Mouse (Mus musculus) intestine, embryonic 15.5 days (tissue): Measurements from ENCODE around the gene Slit3. TPM values are rescaled to one million over a fixed set of nuclear protein-coding genes. Genes with fewer than 3 reads are reported as not detected.

Experiments used
- ATAC-seq: fragments of 200-750 bp; cut with Nextera tagmentation; 2 replicates; pipeline ENCODE4 v1.8.0; 2017; ENCODE audit warnings: moderate TSS enrichment, moderate library complexity
- H3K27ac ChIP-seq: fragments of 300-500 bp; sonication (generic); 2 replicates; pipeline ENCODE4 v1.5.1; 2015; ENCODE audit warnings: mild to moderate bottlenecking, inconsistent platforms
- H3K27me3 ChIP-seq: fragments of 300-500 bp; sonication (generic); replicated peaks from 2 replicates; pipeline ENCODE4 v1.6.1; 2015; ENCODE audit warnings: inconsistent platforms
- H3K36me3 ChIP-seq: fragments of 300-500 bp; sonication (generic); 2 replicates; pipeline ENCODE4 v1.6.1; 2015; ENCODE audit warnings: inconsistent platforms
- H3K4me1 ChIP-seq: fragments of 300-500 bp; sonication (generic); replicated peaks from 2 replicates; pipeline ENCODE4 v1.6.1; 2015; ENCODE audit warnings: inconsistent platforms
- H3K4me2 ChIP-seq: fragments of 300-500 bp; sonication (generic); replicated peaks from 2 replicates; pipeline ENCODE4 v1.6.1; 2015; ENCODE audit warnings: mild to moderate bottlenecking, inconsistent platforms
- H3K4me3 ChIP-seq: fragments of 300-500 bp; sonication (generic); replicated peaks from 2 replicates; pipeline ENCODE4 v1.5.1; 2015; ENCODE audit warnings: inconsistent platforms
- H3K9ac ChIP-seq: fragments of 300-500 bp; sonication (generic); 2 replicates; pipeline ENCODE4 v1.6.1; 2015; ENCODE audit warnings: inconsistent platforms
- H3K9me3 ChIP-seq: fragments of 300-500 bp; sonication (generic); 2 replicates; pipeline ENCODE4 v1.6.1; 2016; ENCODE audit warnings: inconsistent platforms
- WGBS: fragments of 180-500 bp; shearing (Covaris S2); methylation state at CpG from one replicate; pipeline ENCODE4 v1.1.7; 2015; 5-methylcytosine and 5-hydroxymethylcytosine counted together
- polyA plus RNA-seq: library from polyadenylated mRNA; unstranded; fragments of >200 nt; fragmentation: Nextera tagmentation; extraction: Ambion mirVana; gene quantifications from 2 replicates; pipeline ENCODE4 v1.2.1, GENCODE M21; 2015

Gene Slit3
- polyA plus RNA-seq, 1 experiment from 2014 or later, result 15.9 TPM

- Histone ChIP-seq H3K36me3 (no peaks in the 10 kb centered on the region), H3K9ac (no peak overlapping the region), H3K4me1 (0 out of 2 replicates have a peak, but pooled peaks cover 5% of the 10 kb centered on the region), H3K9me3 (no peaks in the 10 kb centered on the region), H3K4me3 (no peak overlapping the region), H3K27ac (no peak overlapping the region), H3K27me3 (no peaks in the 10 kb centered on the region), H3K4me2 (no peak overlapping the region)
- 60% methylated on average over 7 of the region's 7 CpGs for WGBS
- ATAC-seq, result no peak
Measured at GRCm38 (mm10) chr11:35379407-35379806, 258.4 kb downstream of the Slit3 start.

- Histone ChIP-seq H3K27ac (no peak overlapping the region), H3K4me1 (peaks cover 8% of the 10 kb centered on the region; the same call in 1 of the 2 replicates), H3K9ac (no peak overlapping the region), H3K9me3 (no peaks in the 10 kb centered on the region), H3K27me3 (no peaks in the 10 kb centered on the region), H3K4me2 (no peak overlapping the region), H3K4me3 (no peak overlapping the region), H3K36me3 (no peaks in the 10 kb centered on the region)
- no peak for ATAC-seq
- 94% methylated on average over 1 of the region's 1 CpGs for WGBS
Measured at GRCm38 (mm10) chr11:35380766-35381165, 259.7 kb downstream of the Slit3 start.

GRCm38 (mm10) chr11:35385444-35385843 lies 264.4 kb downstream of the Slit3 start:
- Histone ChIP-seq H3K4me2 (no peak overlapping the region), H3K27me3 (no peaks in the 10 kb centered on the region), H3K9me3 (no peaks in the 10 kb centered on the region), H3K27ac (no peak overlapping the region), H3K9ac (no peak overlapping the region), H3K36me3 (no peaks in the 10 kb centered on the region), H3K4me3 (no peak overlapping the region), H3K4me1 (peaks cover 8% of the 10 kb centered on the region; the same call in 1 of the 2 replicates)
- whole genome bisulfite sequencing, result 23% methylated on average over 3 of the region's 3 CpGs
- ATAC-seq, result no peak

GRCm38 (mm10) chr11:35387826-35388225 lies 266.8 kb downstream of the Slit3 start:
- peaks cover 11% of the 10 kb centered on the region; the same call in 1 of the 2 replicates for H3K4me1 ChIP-seq
- no peak overlapping the region for H3K4me3 ChIP-seq
- no peak overlapping the region for H3K4me2 ChIP-seq
- H3K27ac ChIP-seq, result no peak overlapping the region
- H3K27me3 ChIP-seq, result no peaks in the 10 kb centered on the region
- no peak for ATAC-seq
- H3K9ac ChIP-seq, result no peak overlapping the region
- H3K9me3 ChIP-seq, result no peaks in the 10 kb centered on the region
- H3K36me3 ChIP-seq, result no peaks in the 10 kb centered on the region
- 79% methylated on average over 10 of the region's 10 CpGs for WGBS

GRCm38 (mm10) chr11:35388471-35388870 lies 267.4 kb downstream of the Slit3 start:
- no peak for ATAC-seq
- H3K36me3 ChIP-seq, result no peaks in the 10 kb centered on the region
- H3K4me1 ChIP-seq, result peaks cover 12% of the 10 kb centered on the region; the same call in 1 of the 2 replicates
- 78% methylated on average over 12 of the region's 12 CpGs for WGBS
- H3K9me3 ChIP-seq, result no peaks in the 10 kb centered on the region
- H3K4me2 ChIP-seq, result no peak overlapping the region
- H3K27me3 ChIP-seq, result no peaks in the 10 kb centered on the region
- no peak overlapping the region for H3K9ac ChIP-seq
- H3K4me3 ChIP-seq, result no peak overlapping the region
- no peak overlapping the region for H3K27ac ChIP-seq

- no peak overlapping the region for H3K4me3 ChIP-seq
- H3K27me3 ChIP-seq, result no peaks in the 10 kb centered on the region
- no peaks in the 10 kb centered on the region for H3K36me3 ChIP-seq
- no peak overlapping the region for H3K27ac ChIP-seq
- H3K9me3 ChIP-seq, result no peaks in the 10 kb centered on the region
- 83% methylated on average over 7 of the region's 7 CpGs for WGBS
- H3K4me1 ChIP-seq, result peaks cover 14% of the 10 kb centered on the region; the same call in 1 of the 2 replicates
- no peak overlapping the region for H3K9ac ChIP-seq
- no peak overlapping the region for H3K4me2 ChIP-seq
- ATAC-seq, result no peak
Measured at GRCm38 (mm10) chr11:35389341-35389740, 268.3 kb downstream of the Slit3 start.

GRCm38 (mm10) chr11:35389780-35390435 lies 268.9 kb downstream of the Slit3 start:
- Histone ChIP-seq H3K27ac (no peak overlapping the region), H3K36me3 (no peaks in the 10 kb centered on the region), H3K4me2 (no peak overlapping the region), H3K4me1 (peaks cover 13% of the 10 kb centered on the region; the same call in 1 of the 2 replicates), H3K9me3 (no peaks in the 10 kb centered on the region), H3K4me3 (no peak overlapping the region), H3K9ac (no peak overlapping the region), H3K27me3 (no peaks in the 10 kb centered on the region)
- ATAC-seq, result no peak
- 79% methylated on average over 9 of the region's 9 CpGs for WGBS

GRCm38 (mm10) chr11:35393815-35394214 lies 272.8 kb downstream of the Slit3 start:
- H3K27me3 ChIP-seq, result no peaks in the 10 kb centered on the region
- 0 out of 2 replicates have a peak overlapping the region, but pooled peaks have one; percentile 29 for H3K27ac ChIP-seq
- H3K9me3 ChIP-seq, result no peaks in the 10 kb centered on the region
- no peak overlapping the region for H3K9ac ChIP-seq
- no peak overlapping the region for H3K4me2 ChIP-seq
- ATAC-seq, result peak; percentile 85
- no peak overlapping the region for H3K4me3 ChIP-seq
- no peaks in the 10 kb centered on the region for H3K36me3 ChIP-seq
- H3K4me1 ChIP-seq, result 0 out of 2 replicates have a peak, but pooled peaks cover 10% of the 10 kb centered on the region
- WGBS, result 24% methylated on average over 5 of the region's 5 CpGs

- H3K4me3 ChIP-seq, result no peak overlapping the region
- H3K27me3 ChIP-seq, result no peaks in the 10 kb centered on the region
- no peak overlapping the region for H3K27ac ChIP-seq
- no peak; the same call in 1 of the 2 replicates for ATAC-seq
- H3K4me2 ChIP-seq, result no peak overlapping the region
- H3K9me3 ChIP-seq, result no peaks in the 10 kb centered on the region
- 64% methylated on average over 8 of the region's 8 CpGs for WGBS
- H3K36me3 ChIP-seq, result no peaks in the 10 kb centered on the region
- H3K4me1 ChIP-seq, result 0 out of 2 replicates have a peak, but pooled peaks cover 10% of the 10 kb centered on the region
- no peak overlapping the region for H3K9ac ChIP-seq
Measured at GRCm38 (mm10) chr11:35395376-35395775, 274.4 kb downstream of the Slit3 start.

- Histone ChIP-seq H3K9me3 (no peaks in the 10 kb centered on the region), H3K4me3 (no peak overlapping the region), H3K4me1 (0 out of 2 replicates have a peak, but pooled peaks cover 7% of the 10 kb centered on the region), H3K27ac (no peak overlapping the region), H3K27me3 (no peaks in the 10 kb centered on the region), H3K36me3 (no peaks in the 10 kb centered on the region), H3K9ac (no peak overlapping the region), H3K4me2 (no peak overlapping the region)
- WGBS, result 76% methylated on average over 5 of the region's 5 CpGs
- ATAC-seq, result no peak
Measured at GRCm38 (mm10) chr11:35398353-35398752, 277.3 kb downstream of the Slit3 start.

GRCm38 (mm10) chr11:35403516-35403915 lies 282.5 kb downstream of the Slit3 start:
- H3K27me3 ChIP-seq, result no peaks in the 10 kb centered on the region
- H3K9ac ChIP-seq, result no peak overlapping the region
- no peak overlapping the region for H3K4me2 ChIP-seq
- no peak for ATAC-seq
- 0 out of 2 replicates have a peak, but pooled peaks cover 9% of the 10 kb centered on the region for H3K4me1 ChIP-seq
- H3K9me3 ChIP-seq, result no peaks in the 10 kb centered on the region
- 69% methylated on average over 9 of the region's 9 CpGs for WGBS
- H3K36me3 ChIP-seq, result no peaks in the 10 kb centered on the region
- H3K27ac ChIP-seq, result no peak overlapping the region
- H3K4me3 ChIP-seq, result no peak overlapping the region

GRCm38 (mm10) chr11:35406045-35406444 lies 285.0 kb downstream of the Slit3 start:
- no peak overlapping the region for H3K4me3 ChIP-seq
- WGBS, result 63% methylated on average over 3 of the region's 3 CpGs
- H3K4me1 ChIP-seq, result 0 out of 2 replicates have a peak, but pooled peaks cover 9% of the 10 kb centered on the region
- no peak for ATAC-seq
- H3K27me3 ChIP-seq, result no peaks in the 10 kb centered on the region
- no peak overlapping the region for H3K9ac ChIP-seq
- no peak overlapping the region for H3K27ac ChIP-seq
- H3K9me3 ChIP-seq, result no peaks in the 10 kb centered on the region
- no peak overlapping the region for H3K4me2 ChIP-seq
- no peaks in the 10 kb centered on the region for H3K36me3 ChIP-seq

- Histone ChIP-seq H3K27me3 (no peaks in the 10 kb centered on the region), H3K36me3 (no peaks in the 10 kb centered on the region), H3K4me1 (0 out of 2 replicates have a peak, but pooled peaks cover 9% of the 10 kb centered on the region), H3K9me3 (no peaks in the 10 kb centered on the region), H3K27ac (no peak overlapping the region), H3K4me2 (no peak overlapping the region), H3K9ac (no peak overlapping the region), H3K4me3 (no peak overlapping the region)
- no peak for ATAC-seq
- WGBS, result 57% methylated on average over 6 of the region's 6 CpGs
Measured at GRCm38 (mm10) chr11:35406522-35406921, 285.5 kb downstream of the Slit3 start.
